Mouse (Mus musculus) brown adipose tissue, adult 24 weeks (tissue): ENCODE measurements around the gene Vwa7. TPM values are rescaled to one million over a fixed set of nuclear protein-coding genes. Genes with fewer than 3 reads are reported as not detected.
"Not testable (repeated sequence)": the region's sequence is repeated elsewhere in the genome, so short reads cannot be mapped to it uniquely, and the experiment has no call there.

Experiments used
- H3K27ac ChIP-seq: fragments of 200-500 bp; replicated peaks from 2 replicates; pipeline ENCODE4 v1.5.1; 2012; ENCODE audit warnings: low read depth, mild to moderate bottlenecking, low read length
- H3K4me1 ChIP-seq: fragments of 200-500 bp; 2 replicates; pipeline ENCODE4 v1.6.1; 2012; ENCODE audit warnings: low read length, mixed read lengths; ENCODE audit not compliant: control insufficient read depth, insufficient read depth, insufficient read length
- H3K4me3 ChIP-seq: fragments of 200-500 bp; 2 replicates; pipeline ENCODE4 v1.5.1; 2012; ENCODE audit warnings: low read depth, mild to moderate bottlenecking, low read length, moderate library complexity; ENCODE audit not compliant: insufficient read depth
- polyA plus RNA-seq: library from polyadenylated mRNA; stranded (reverse); fragments of >200 nt; gene quantifications from 2 replicates; pipeline ENCODE4 v1.2.4, GENCODE M21; 2012; ENCODE audit not compliant: missing spikeins, insufficient read depth, insufficient read length

Vwa7 gene
- polyA plus RNA-seq, 1 experiment: not detected

DNA sequence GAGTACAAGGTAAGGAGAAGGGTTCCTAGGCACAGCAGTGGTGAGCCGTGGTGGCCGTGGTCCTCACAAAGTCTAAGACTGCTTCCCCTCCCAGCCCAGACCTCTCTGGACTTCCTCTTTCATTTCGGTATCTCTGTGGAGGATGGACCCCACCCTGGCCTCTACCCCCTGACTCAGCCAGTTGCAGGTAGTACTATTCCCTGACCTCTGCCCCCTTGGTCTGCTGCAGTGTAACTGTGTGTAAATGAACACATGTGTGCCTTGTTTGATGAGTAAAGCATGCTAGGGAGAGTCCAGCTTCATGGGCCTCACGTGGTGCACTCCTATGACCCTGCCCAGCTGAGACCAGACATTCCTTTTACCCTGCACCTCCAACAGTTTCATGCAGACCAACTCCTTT, 7.4 kb downstream of the Vwa7 start:
- Histone ChIP-seq H3K27ac (no peak overlapping the region), H3K4me1 (peaks cover 3% of the 10 kb centered on the region; the same call in 1 of the 2 replicates), H3K4me3 (no peak overlapping the region)

DNA sequence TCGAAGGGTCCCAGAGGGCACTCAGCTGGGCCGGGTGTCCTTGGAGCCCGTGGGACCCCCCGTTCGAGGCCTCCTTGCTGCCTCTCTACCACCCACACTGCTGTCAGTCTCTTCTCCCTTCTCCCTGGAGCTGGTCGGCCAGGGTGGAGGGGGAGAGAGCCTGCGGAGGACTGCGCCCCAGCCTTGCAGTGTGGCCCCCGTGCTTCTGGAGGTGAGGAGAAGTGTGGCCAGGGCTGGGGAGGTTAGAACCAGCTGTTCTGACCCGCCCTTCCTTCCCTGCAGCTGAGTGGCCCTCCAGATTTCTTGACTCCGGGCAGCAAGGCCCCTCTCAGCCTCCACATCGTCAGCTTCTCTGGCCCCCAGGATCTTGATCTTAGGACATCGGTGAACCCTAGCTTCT, 7.9 kb downstream of the Vwa7 start:
- H3K27ac ChIP-seq: no peak overlapping the region

DNA sequence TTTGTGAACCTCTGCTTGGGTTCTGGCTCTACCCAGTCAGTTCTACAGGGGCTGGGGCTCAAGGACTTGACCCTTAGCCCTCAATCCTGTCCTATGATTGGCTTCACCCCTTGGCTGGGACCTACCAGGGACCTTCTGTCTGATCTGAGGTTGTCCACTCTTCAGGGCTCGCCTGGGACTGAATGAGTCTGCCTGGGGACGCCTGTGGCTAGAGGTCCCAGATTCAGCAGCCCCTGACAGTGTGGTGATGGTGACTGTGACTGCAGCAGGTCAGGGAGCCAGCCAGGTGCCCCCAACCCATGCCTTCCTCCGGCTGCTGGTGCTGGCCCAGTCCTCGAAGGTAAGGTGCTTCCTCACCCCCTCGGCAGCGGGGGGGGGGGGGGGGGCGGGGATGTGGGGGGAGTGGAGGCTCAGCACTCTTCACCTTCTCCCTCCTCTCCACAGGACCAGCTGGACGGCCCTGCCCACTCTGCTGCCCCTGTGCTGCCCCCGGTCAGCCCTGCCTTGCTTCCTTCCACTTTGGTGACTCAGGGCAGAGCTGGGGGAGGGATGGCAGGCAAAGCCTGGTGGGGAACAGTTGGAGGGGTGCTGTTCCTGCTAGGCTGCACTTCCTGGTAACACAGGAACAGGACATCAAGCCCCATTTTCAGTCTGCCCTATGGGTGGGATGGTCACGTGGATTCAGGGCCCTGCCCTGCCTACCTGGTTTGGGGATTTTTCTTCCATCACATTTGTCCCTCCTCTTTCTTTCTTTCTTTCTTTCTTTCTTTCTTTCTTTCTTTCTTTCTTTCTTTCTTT, 8.5 kb downstream of the Vwa7 start:
- no peak overlapping the region for H3K27ac ChIP-seq
- no peak overlapping the region for H3K4me3 ChIP-seq
- peaks cover 3% of the 10 kb centered on the region; the same call in 1 of the 2 replicates for H3K4me1 ChIP-seq

More for the DNA sequence above, 7.9 kb downstream of the Vwa7 start:
- Histone ChIP-seq H3K4me1 (peaks cover 3% of the 10 kb centered on the region; the same call in 1 of the 2 replicates), H3K4me3 (no peak overlapping the region)

DNA sequence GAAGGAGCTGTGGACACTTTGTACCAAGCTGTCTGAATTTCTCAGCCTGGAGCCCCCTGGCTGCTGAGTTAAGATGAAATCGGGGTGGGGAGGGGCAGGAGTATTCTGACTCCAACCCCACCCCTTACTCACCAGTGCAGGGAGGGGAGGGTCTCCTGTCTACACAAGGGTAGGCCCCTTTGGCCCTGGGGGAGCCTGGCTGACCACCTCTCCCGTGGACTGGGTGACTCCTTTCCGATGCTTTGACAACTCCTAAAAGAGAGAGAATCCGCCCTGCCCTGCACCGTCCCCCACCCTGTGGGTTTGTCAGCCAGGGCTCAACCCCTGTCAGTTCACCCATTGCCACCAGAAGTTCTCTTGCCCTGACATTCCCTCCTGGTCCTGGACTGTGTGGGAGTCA, 9.8 kb downstream of the Vwa7 start:
- peaks cover 3% of the 10 kb centered on the region; the same call in 1 of the 2 replicates for H3K4me1 ChIP-seq
- H3K27ac ChIP-seq: no peak overlapping the region
- no peak overlapping the region for H3K4me3 ChIP-seq

DNA sequence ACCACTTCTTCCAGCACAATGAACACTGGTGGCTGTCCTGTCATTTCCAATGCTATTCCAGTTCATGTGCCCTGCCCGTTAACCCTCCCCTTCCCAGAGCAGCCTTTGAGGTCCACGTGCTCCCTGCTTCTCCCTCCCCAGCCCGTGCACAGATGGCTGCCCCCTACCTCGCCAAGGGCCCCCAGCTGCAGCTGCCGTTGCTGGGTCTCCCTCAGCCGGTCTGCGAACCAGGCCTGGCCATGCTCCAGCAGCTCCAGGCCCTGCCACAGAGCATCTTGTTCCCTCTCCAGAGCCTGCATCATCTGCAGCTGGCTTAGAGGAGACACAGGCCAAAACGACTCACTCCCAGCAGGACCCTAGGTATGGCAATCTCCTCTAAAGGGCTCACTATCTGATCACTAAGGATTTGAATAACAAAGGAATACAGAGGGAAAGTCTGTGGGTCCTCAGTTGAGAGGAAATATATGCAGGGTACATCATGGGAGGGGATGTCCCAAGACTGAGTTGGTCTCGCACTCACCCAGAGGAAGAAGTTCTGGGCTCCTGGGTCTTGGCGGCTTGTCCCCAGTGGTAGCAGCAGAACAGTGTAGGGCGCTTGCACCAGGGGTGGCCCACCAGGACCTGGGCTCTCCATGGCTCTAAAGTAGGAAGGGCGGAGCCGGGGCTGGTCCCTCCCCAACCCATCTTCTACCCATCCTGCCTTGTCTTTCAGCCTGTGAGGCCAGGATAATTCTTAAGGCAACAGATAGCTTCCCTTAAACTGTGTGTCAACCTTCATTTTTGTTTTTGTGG, 11.1 kb downstream of the Vwa7 start, which contains the start of gene Sapcd1:
TSS of gene Sapcd1 (minus strand) at position 740 of the 792 bp plus-strand sequence.
- no peak within 1 kb of the TSS for H3K4me3 ChIP-seq
- H3K27ac ChIP-seq: no peak within 1 kb of the TSS
- peaks cover 3% of the 10 kb centered on the region; the same call in 1 of the 2 replicates for H3K4me1 ChIP-seq

DNA sequence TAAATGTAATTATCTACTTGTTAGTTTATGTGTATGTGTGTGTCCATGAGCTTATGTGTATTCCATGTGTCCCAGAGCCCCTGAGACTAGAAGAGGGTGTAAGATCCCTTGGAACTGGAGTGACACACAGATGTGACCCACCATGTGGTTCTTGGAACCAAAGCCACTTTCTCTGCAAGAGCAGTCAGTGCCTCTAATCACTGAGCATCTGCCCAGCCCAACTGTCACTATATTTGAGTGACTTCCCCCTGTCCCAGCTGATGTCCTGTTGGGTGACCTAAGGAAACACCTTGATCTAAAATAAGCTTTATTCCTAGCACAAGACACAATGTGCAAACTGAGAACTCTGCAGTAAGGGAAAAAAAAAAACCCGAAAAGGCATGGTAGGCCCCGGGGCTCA, 11.9 kb downstream of the Vwa7 start:
- H3K4me1 ChIP-seq: no peaks in the 10 kb centered on the region
- no peak overlapping the region for H3K4me3 ChIP-seq
- H3K27ac ChIP-seq: no peak overlapping the region

DNA sequence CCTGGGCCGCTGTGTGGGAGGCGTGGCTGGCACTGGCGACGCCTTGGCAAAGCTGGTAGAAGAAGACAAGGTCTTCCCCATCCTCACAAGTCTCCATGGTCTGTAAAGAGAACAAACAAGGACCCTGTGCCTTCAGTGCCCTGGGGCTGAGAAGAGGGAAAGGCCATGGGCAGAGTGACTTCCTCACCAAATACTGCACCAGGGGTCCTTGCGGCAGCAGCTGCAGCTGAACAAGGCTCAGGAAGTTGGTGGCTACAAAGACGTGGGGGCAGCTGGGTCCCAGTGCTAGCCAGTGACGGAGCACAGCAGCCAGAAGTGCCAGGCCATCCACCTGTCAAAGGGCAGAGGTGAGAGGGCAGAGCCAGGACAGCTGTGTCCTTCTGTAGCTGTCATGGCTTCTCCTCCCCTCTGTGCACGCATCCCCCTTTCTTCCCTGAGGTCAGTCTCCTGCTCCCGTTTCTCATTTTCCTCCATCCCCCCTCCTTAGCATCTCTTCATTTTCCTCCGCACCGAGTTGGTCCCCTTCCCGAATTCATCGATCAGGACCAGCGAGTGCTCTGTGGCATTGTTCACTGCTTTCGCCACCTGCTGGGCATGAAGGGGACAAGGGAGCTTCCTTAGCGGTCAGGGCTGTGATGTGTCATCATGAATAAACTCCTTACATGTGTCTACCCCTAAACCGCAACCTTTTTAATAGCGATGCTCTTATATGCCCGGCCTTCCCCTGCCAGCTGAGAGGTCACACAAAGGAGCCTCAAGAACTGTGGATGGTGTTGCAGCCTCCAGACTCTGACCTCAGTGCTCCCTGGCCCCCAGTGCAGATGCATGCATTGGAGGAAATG, 13.5 kb downstream of the Vwa7 start:
- Histone ChIP-seq H3K4me1 (no peaks in the 10 kb centered on the region), H3K4me3 (no peak overlapping the region), H3K27ac (no peak overlapping the region)

DNA sequence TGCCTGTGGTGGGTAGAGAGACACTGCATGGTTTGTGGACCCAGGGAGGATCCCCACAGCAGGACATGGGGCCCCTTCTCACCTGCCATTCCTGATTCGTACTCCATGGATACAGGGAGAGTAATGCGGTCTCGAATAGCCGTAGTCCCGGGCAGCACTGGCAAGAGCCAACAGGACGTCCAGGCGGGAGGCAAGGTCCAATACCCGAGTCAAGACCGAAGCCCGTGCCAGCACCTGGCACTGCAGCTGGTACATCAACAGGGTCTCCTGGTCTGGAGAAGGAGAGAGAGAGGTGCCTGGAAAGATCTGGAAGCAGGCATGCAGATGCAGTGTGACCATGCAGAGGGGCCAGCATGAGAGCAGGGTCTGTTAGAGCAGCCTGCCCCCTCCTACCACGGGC, 14.9 kb downstream of the Vwa7 start:
- H3K4me3 ChIP-seq: no peak overlapping the region
- no peak overlapping the region for H3K27ac ChIP-seq
- H3K4me1 ChIP-seq: no peaks in the 10 kb centered on the region

DNA sequence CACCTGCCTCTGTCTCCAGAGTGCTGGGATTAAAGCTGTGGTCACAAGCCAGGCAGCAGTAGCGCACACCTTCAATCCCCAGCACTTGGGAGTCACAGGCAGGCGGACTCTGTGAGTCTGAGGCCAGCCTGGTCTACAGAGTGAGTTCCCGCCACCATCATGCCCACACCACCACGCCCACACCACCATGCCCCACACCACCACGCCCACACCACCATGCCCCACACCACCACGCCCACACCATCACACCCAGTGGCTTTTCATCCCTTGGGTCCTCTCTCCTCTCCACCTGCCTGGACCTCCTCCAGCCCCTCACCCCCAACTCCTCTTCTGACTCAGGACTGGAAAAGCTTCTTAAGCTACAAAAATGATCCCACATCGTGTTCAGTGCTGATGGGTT, 15.5 kb downstream of the Vwa7 start:
- H3K27ac ChIP-seq: no peak overlapping the region
- H3K4me3 ChIP-seq: no peak overlapping the region
- H3K4me1 ChIP-seq: no peaks in the 10 kb centered on the region

DNA sequence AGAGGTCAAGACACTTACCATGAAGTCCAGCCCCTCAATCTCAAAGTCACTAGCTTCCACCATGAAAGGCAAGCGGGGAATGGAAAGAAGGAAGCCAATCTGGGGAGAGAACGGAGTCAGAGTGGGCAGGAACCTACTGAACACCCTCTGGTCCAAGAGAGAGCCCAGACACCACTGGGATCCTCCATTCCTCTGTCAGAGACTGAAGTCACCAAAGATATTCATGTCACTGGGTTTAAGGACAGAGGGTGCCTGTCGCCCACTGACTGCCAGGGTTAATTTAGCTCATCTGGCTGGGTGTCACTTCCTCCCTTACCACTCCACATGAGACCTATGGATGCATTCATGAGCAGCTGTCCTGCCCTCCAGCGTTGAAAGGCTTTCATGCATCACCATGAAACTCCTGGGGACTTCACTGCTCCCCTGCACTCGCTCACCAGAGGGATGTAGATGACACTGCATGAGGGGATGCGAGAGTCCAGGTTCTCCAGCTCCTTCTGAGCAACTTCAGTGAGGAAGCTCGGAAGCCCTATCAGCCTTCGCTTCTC, 16.0 kb downstream of the Vwa7 start:
- Histone ChIP-seq H3K4me3 (no peak overlapping the region), H3K4me1 (no peaks in the 10 kb centered on the region), H3K27ac (no peak overlapping the region)

DNA sequence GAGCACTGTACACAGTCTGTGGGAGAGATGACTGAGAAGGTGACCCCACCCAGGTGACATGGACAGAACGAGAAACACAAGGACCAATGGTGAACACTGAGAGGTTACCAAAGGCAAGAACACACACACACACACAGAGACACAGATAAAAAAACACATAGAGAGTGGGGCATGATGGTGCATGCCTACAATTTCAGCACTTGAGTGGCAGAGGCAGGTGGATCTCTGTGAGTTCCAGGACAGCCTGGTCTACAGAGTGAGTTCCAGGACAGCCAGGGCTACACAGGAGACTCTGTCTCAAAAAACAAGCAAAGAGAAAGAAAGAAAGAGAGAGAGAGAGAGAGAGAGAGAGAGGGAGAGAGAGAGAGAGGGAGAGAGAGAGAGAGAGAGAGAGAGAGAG, 17.3 kb downstream of the Vwa7 start:
- H3K27ac ChIP-seq, H3K4me3 ChIP-seq, H3K4me1 ChIP-seq: not testable (repeated sequence)

DNA sequence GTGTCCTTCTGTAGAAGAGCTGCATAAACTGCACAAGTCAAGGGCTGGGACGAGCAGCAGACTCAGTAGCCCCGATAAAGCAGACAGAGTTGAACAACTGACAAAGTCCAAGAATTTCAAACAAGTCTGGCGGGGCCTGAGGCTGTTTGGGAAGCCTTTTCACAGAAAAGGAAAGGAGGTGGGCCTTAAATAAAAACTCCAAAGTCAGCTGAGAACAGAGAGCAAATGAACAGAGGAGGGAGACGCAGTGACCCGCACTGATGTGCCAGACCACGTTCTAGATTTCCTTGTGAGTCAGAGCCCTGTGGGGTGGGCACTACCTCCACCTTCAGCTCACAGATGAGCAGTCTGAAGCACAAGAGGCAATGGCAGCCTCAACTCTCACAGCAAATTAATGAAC, 18.5 kb downstream of the Vwa7 start:
- Histone ChIP-seq H3K4me1 (no peaks in the 10 kb centered on the region), H3K27ac (no peak overlapping the region), H3K4me3 (no peak overlapping the region)

DNA sequence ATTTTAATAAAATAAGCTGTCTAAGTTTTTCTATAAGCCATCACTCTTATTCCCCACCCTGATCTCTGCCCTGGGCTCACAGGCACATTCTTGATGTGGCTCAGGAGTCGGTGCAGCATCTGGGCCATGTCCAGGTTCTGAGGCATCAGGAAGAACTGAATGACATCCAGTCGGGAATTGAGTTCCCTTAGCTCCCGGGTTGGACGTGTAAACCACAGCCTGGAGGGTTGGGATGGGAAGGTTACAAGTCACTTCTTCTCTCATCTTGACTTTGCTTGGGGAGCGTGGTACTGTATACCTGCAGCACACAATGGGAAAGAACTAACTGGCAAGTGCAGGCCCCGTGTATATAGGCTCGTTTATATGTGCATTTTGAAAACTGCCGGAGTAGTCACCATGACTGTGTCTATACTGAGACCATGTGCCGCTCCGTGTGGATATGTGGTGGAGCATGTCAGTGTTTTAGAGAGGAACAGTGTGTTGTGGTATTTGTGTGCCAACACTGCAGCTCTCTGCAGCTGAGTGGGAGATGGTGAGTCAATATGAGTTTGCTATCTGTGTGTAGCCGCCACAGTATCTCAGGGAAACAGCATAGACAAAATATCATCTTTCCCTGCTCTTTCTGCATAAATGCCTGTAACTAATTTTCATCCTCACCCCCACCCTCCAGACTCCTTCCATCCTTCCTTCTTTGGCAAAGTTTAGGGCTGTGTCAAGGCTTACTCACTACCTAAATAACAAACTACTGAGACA, 22.9 kb downstream of the Vwa7 start:
- Histone ChIP-seq H3K27ac (no peak overlapping the region), H3K4me3 (no peak overlapping the region), H3K4me1 (0 out of 2 replicates have a peak, but pooled peaks cover 2% of the 10 kb centered on the region)

DNA sequence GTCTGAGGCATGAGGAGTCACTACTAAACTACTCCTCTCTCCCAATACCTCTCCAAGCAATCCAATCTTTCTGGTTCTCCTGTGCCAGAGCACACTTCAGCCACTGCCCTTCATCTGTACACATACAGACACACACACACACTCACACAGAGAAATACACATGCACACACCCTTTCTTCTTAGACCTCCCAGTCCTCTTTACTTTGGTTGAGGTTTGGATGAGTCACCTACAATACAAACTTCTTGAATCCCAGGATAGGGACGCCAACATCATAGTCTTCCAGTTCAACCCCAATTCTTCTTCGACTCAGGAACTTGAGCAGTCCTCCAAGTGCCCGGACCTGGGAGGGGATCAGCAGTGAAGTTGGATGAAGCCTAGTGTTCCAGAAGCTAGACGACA, 27.4 kb downstream of the Vwa7 start:
- peaks cover 9% of the 10 kb centered on the region; the same call in 1 of the 2 replicates for H3K4me1 ChIP-seq
- no peak overlapping the region for H3K4me3 ChIP-seq
- no peak overlapping the region for H3K27ac ChIP-seq
